Mouse (Mus musculus) forebrain, postnatal 0 days (tissue): Measurements from ENCODE around the gene Actl6b. TPM values are rescaled to one million over a fixed set of nuclear protein-coding genes. Genes with fewer than 3 reads are reported as not detected.

Experiments
- ATAC-seq: fragments of 200-750 bp; cut with Nextera tagmentation; 2 replicates; pipeline ENCODE4 v1.8.0; 2017; ENCODE audit warnings: mild to moderate bottlenecking, moderate library complexity
- DNase-seq: peaks from one replicate; pipeline ENCODE4 v3.0.0-alpha.2; 2015
- H3K27ac ChIP-seq: fragments of 300-500 bp; sonication (generic); 2 replicates; pipeline ENCODE4 v1.5.1; 2014; ENCODE audit warnings: low read depth, mild to moderate bottlenecking, antibody characterized with exemption, low read length, moderate library complexity, mixed read lengths
- H3K27me3 ChIP-seq: fragments of 300-500 bp; sonication (generic); 2 replicates; pipeline ENCODE4 v1.6.1; 2014; ENCODE audit warnings: mild to moderate bottlenecking, low read length, mixed read lengths; ENCODE audit not compliant: insufficient read depth
- H3K36me3 ChIP-seq: fragments of 300-500 bp; sonication (generic); 2 replicates; pipeline ENCODE4 v1.6.1; 2014; ENCODE audit warnings: mild to moderate bottlenecking, moderate library complexity; ENCODE audit not compliant: insufficient read depth
- H3K4me1 ChIP-seq: fragments of 300-500 bp; sonication (generic); 2 replicates; pipeline ENCODE4 v1.6.1; 2014; ENCODE audit warnings: antibody characterized with exemption; ENCODE audit not compliant: insufficient read depth
- H3K4me2 ChIP-seq: fragments of 300-500 bp; sonication (generic); 2 replicates; pipeline ENCODE4 v1.6.1; 2014; ENCODE audit warnings: low read depth, mild to moderate bottlenecking, moderate library complexity
- H3K4me3 ChIP-seq: fragments of 300-500 bp; sonication (generic); 2 replicates; pipeline ENCODE4 v1.5.1; 2014; ENCODE audit warnings: low read depth, low read length, mixed read lengths
- H3K9ac ChIP-seq: fragments of 300-500 bp; sonication (generic); 2 replicates; pipeline ENCODE4 v1.6.1; 2014; ENCODE audit warnings: mild to moderate bottlenecking
- H3K9me3 ChIP-seq: fragments of 300-500 bp; sonication (generic); 2 replicates; pipeline ENCODE4 v1.6.1; 2016; ENCODE audit warnings: low read length
- CTCF ChIP-seq: sonication (generic); IDR thresholded peaks from 2 replicates; pipeline ENCODE4 v1.5.1; 2016; ENCODE audit warnings: antibody characterized with exemption, control low read depth, low read depth
- WGBS: fragments of 180-500 bp; shearing (Covaris S2); extraction: QIAGEN DNeasy Blood & Tissue Kit; methylation state at CpG from one replicate; pipeline ENCODE4 v1.1.7; 2014; 5-methylcytosine and 5-hydroxymethylcytosine counted together
- polyA plus RNA-seq: library from polyadenylated mRNA; unstranded; fragments of >200 nt; fragmentation: Nextera tagmentation; extraction: Ambion mirVana; gene quantifications from 2 replicates; pipeline ENCODE4 v1.2.1, GENCODE M21; 2015
- total RNA-seq: library from RNA; depleted of rRNA; stranded (reverse); fragments of >200 nt; gene quantifications from 2 replicates; pipeline ENCODE4 v1.2.3, GENCODE M21; 2014

The Actl6b gene
- total and polyA plus RNA-seq, 2 experiments from 2014 or later: 254 to 281 TPM

DNA sequence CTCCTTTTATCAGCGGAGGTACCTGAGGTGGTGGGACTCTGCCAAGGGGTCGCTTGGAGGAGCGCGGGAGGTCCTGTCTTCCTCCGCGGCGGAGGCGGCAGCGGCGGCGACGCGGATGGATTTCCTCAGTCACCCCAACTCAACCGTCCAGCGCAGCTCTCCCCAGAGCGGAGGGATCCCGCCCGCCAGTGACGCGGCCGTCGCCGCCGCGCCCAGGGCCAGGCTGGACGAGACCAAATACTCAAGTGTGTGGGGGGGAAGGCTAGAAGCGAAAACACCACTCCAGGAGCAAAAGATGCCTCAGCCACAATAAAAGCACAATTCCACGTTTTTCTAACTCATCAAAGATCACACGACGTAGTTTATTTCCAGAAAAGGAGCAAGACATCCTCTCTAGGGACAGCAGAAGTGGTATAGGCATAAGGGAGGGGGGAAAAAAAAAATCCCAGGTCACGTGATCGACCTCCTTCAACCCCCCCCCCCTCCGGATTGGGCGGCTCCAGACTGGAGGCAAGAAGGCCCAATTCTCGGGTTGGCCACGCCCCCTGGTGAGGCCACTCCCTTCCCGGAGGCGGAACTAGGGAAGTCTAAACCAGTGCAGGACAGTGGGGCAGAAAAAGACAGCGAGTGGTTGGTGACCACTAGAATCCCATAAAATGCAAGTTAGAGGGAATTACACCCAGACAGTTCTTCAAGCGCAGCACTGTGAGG, 20.0 kb upstream of the Actl6b start, which contains the start of the genes Epo and Gnb2:
Epo (minus strand) TSS at position 126 of the 711 bp plus-strand sequence.
Gnb2 (minus strand) TSS at position 394 of the 711 bp plus-strand sequence.
- no peaks in the 10 kb centered on the region for H3K27me3 ChIP-seq
- H3K36me3 ChIP-seq: peaks cover 19% of the 10 kb centered on the region
- peak within 1 kb of the TSS; percentile 90 for H3K4me2 ChIP-seq
- DNase-seq (peak; percentile 99), ATAC-seq (peak; percentile 71)
- H3K4me1 ChIP-seq: no peaks in the 10 kb centered on the region
- H3K27ac ChIP-seq: peak within 1 kb of the TSS; percentile 98
- H3K9me3 ChIP-seq: no peaks in the 10 kb centered on the region
- peak within 1 kb of the TSS; percentile 98 for H3K9ac ChIP-seq
- under 1% methylated on average over 40 of the region's 40 CpGs for WGBS
- peak within 1 kb of the TSS; percentile 58 for H3K4me3 ChIP-seq
- TF ChIP-seq CTCF: no peak; the same call in 1 of the 2 replicates

DNA sequence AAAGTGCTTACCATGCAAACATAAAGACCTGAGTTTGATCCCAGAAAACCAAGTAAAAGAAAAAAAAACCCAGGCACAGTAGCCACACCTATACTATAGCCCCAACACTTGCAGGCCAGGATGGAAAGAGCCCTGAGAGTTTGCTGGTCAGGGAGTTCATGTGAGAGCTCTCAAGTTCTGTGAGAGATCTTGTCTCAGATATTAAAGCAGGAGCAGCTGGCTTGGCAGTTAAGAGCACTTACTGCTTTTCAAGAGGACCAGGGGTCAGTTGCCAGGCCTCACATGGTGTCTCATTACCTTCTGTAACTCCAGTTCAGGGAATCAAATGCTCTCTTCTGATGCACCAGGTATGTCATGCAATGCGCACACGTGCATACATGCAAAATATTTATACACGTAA, 18.6 kb upstream of the Actl6b start:
- DNase-seq (no peak), ATAC-seq (no peak)
- no peak overlapping the region for H3K4me3 ChIP-seq
- H3K9me3 ChIP-seq: no peaks in the 10 kb centered on the region
- no peak overlapping the region for H3K9ac ChIP-seq
- no peak overlapping the region for H3K27ac ChIP-seq
- H3K4me2 ChIP-seq: no peak overlapping the region
- peaks cover 4% of the 10 kb centered on the region for H3K36me3 ChIP-seq
- H3K27me3 ChIP-seq: no peaks in the 10 kb centered on the region
- peaks cover 4% of the 10 kb centered on the region; the same call in 1 of the 2 replicates for H3K4me1 ChIP-seq
- no peak for TF ChIP-seq CTCF
- WGBS: 95% methylated on average over 3 of the region's 3 CpGs

DNA sequence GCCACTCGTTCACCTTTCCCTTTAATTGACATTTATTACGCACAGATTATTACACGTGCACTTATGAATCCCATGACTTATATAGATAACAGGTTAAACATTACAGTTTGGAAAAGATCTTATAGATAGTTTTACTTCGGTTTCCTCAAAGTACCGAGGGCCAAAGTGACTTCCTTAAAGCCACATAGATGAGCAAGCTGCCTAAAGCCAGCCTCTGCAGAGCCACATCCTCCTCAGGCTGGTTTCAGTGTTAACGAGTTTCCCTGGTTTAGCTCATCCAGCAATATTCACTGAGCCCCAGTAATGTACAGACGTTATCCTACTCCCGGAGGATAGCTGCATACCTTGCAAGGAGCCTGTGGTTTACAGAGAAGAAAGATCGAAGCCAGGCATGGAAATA, 18.0 kb upstream of the Actl6b start:
- no peak overlapping the region for H3K4me2 ChIP-seq
- ATAC-seq (no peak), DNase-seq (no peak)
- WGBS: 78% methylated on average over 9 of the region's 9 CpGs
- H3K4me1 ChIP-seq: peaks cover 4% of the 10 kb centered on the region; the same call in 1 of the 2 replicates
- no peaks in the 10 kb centered on the region for H3K9me3 ChIP-seq
- H3K27ac ChIP-seq: no peak overlapping the region
- H3K36me3 ChIP-seq: no peaks in the 10 kb centered on the region
- TF ChIP-seq CTCF: no peak
- no peak overlapping the region for H3K9ac ChIP-seq
- H3K4me3 ChIP-seq: no peak overlapping the region
- H3K27me3 ChIP-seq: no peaks in the 10 kb centered on the region

DNA sequence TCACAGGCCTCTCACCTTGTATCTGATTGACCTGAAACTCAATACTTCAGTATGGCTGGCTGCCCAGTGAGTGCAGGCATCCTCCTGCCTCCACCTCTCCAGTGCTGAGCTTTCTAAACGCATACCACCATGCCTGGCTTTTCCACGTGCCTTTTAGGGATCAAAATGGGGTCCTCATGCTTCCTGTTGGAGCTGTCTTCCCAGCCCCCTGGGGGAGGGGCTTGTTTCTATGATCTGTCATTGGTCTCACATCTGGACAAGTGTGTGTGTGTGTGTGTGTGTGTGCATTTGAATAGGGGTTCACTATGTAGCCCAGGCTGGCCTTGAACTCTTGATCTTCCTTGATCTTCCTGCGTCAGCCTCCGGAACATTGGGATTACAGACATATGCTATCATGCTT, 15.9 kb upstream of the Actl6b start:
- no peak for TF ChIP-seq CTCF
- Histone ChIP-seq H3K27ac (no peak overlapping the region), H3K9me3 (no peaks in the 10 kb centered on the region), H3K9ac (no peak overlapping the region), H3K36me3 (no peaks in the 10 kb centered on the region), H3K27me3 (no peaks in the 10 kb centered on the region), H3K4me2 (no peak overlapping the region), H3K4me1 (peaks cover 4% of the 10 kb centered on the region; the same call in 1 of the 2 replicates), H3K4me3 (no peak overlapping the region)
- DNase-seq (no peak), ATAC-seq (no peak)
- 69% methylated on average over 4 of the region's 4 CpGs for WGBS

DNA sequence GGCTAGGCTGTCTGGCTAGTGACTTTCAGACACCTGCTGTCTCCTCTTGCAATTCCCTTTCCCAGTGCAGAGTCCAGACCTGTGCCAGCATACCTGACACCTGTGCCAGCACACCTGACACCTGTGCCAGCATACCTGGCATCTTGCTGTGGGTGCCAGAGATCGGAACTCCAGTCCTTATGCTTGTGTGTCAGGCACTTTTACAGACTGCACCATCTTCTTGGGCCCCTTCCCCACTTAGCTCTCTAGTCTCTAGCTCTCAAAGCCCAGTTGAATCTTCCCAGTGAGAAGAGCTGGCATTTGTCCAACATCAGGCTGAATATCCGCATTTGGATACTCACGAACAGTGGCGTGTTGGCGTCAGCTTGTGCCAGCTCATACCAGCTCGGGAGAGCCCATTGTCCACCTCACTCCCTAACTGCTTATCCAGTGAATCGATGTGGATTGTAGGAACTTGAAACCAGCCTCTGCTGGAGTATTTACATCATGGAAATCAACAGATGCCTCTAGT, 14.0 kb upstream of the Actl6b start:
- no peaks in the 10 kb centered on the region for H3K36me3 ChIP-seq

DNA sequence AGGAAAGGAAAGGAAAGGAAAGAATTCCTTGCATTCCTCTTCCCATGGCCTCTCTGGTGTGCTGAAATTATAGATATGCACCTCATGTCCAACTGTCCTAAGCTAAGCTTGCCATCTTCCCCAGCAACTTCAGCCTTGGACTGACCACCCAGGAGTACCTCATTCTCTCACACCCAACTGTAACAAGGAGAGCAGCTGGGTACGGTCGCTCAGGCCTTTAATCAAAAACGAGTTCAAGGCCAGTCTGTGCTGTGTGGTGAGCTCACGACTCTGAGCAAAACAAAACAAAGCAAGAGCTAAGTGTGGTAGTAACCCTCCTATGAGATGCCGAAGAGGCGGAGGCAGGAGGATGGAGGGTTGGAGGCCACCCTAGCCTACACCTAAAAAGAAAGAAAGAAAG, 12.3 kb upstream of the Actl6b start:
- no peak for TF ChIP-seq CTCF
- H3K9me3 ChIP-seq: no peaks in the 10 kb centered on the region
- DNase-seq (no peak), ATAC-seq (no peak)
- no peak overlapping the region for H3K9ac ChIP-seq
- H3K36me3 ChIP-seq: no peaks in the 10 kb centered on the region
- H3K4me3 ChIP-seq: no peak overlapping the region
- H3K4me2 ChIP-seq: no peak overlapping the region
- no peak overlapping the region for H3K27ac ChIP-seq
- WGBS: 70% methylated on average over 6 of the region's 6 CpGs
- no peaks in the 10 kb centered on the region for H3K27me3 ChIP-seq
- peaks cover 4% of the 10 kb centered on the region; the same call in 1 of the 2 replicates for H3K4me1 ChIP-seq

More for the DNA sequence above, 14.0 kb upstream of the Actl6b start:
- Histone ChIP-seq H3K4me1 (peaks cover 4% of the 10 kb centered on the region; the same call in 1 of the 2 replicates), H3K9me3 (no peaks in the 10 kb centered on the region), H3K4me3 (no peak overlapping the region), H3K27me3 (no peaks in the 10 kb centered on the region), H3K9ac (no peak overlapping the region), H3K27ac (no peak overlapping the region), H3K4me2 (no peak overlapping the region)
- DNase-seq (peak; percentile 77), ATAC-seq (peak; percentile 60)
- 23% methylated on average over 7 of the region's 7 CpGs for WGBS
- TF ChIP-seq CTCF: no peak
